ENCODE assay signal across 11 mouse cellular contexts in the genomic region with DNA sequence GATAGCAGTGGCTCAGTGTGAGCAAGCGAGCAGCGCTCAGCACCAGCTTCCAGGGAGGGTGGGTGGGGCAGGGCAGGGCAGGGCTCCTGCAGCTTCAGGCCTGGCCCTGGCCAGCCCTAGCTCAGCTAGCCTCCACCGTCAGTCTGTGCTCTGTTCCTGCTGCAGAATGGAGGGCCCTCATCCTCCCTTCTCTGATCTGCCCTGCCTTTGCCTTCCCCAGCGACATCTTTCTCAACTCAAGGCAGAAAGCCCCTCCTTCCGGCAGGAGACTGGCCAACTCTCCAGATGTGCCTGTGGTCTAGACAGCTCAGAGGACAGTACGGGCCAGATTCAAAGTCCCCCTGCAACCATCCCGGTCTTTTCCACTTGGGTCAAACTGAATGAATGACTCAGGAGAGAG. TPM values are rescaled to one million over a fixed set of nuclear protein-coding genes. Genes with fewer than 3 reads are reported as not detected.
DNase-seq lines count a peak whose midpoint lies in the region; ATAC-seq and TF ChIP-seq lines count a peak whose summit lies in the region.
"Had no signal": no experiment of that assay in that cellular context is flagged by ENCODE, and none has a peak within 500 bp of the region (broad histone marks: within the 10 kb centered on the region; RNA-seq: fewer than 3 reads in every experiment).

No protein-coding gene starts in this region.

- H3K27ac ChIP-seq in forebrain, embryonic 13.5 days: no peak overlapping the region
- H3K27ac ChIP-seq in forebrain, postnatal 0 days (ENCODE audit: low read depth, low read length): no peak overlapping the region
- no peak overlapping the region for H3K27ac ChIP-seq in limb, embryonic 14.5 days (replicated peaks; ENCODE audit: low read depth, low read length)
- no peak overlapping the region for H3K27ac ChIP-seq in liver, embryonic 11.5 days (ENCODE audit: low read depth, low read length)
- no peak overlapping the region for H3K27ac ChIP-seq in thymus, adult 2 months (ENCODE audit: control insufficient read depth, insufficient read depth, low read length)
- H3K27ac ChIP-seq: kidney, embryonic 15.5 days; limb, embryonic 13.5 days; midbrain, embryonic 12.5 days had no signal

- no peaks in the 10 kb centered on the region for H3K9me3 ChIP-seq in forebrain, embryonic 13.5 days (replicated peaks)
- H3K9me3 ChIP-seq in forebrain, postnatal 0 days (ENCODE audit: low read length): no peaks in the 10 kb centered on the region
- no peaks in the 10 kb centered on the region for H3K9me3 ChIP-seq in limb, embryonic 14.5 days (ENCODE audit: control insufficient read depth, low read length)
- no peaks in the 10 kb centered on the region for H3K9me3 ChIP-seq in liver, embryonic 11.5 days (ENCODE audit: control insufficient read depth, low read length)
- H3K9me3 ChIP-seq: kidney, embryonic 15.5 days; limb, embryonic 13.5 days; midbrain, embryonic 12.5 days had no signal

- WGBS in forebrain, embryonic 13.5 days: 34% methylated on average over 7 of the region's 7 CpGs
- 57% methylated on average over 7 of the region's 7 CpGs for WGBS in forebrain, postnatal 0 days
- 34% methylated on average over 7 of the region's 7 CpGs for WGBS in limb, embryonic 14.5 days
- WGBS in liver, embryonic 11.5 days: 46% methylated on average over 7 of the region's 7 CpGs
- 75% methylated on average over 7 of the region's 7 CpGs for WGBS in thymus, adult 2 months

- H3K9ac ChIP-seq in forebrain, embryonic 13.5 days: no peak overlapping the region
- H3K9ac ChIP-seq in forebrain, postnatal 0 days: no peak overlapping the region
- no peak overlapping the region for H3K9ac ChIP-seq in limb, embryonic 14.5 days (ENCODE audit: low read depth, low read length, severe bottlenecking)
- H3K9ac ChIP-seq in liver, embryonic 11.5 days (ENCODE audit: low read depth, low read length): no peak overlapping the region
- H3K9ac ChIP-seq: kidney, embryonic 15.5 days; limb, embryonic 13.5 days; midbrain, embryonic 12.5 days had no signal

- H3K36me3 ChIP-seq in forebrain, embryonic 13.5 days (ENCODE audit: poor library complexity, severe bottlenecking): no peaks in the 10 kb centered on the region
- no peaks in the 10 kb centered on the region for H3K36me3 ChIP-seq in forebrain, postnatal 0 days (ENCODE audit: insufficient read depth)
- no peaks in the 10 kb centered on the region for H3K36me3 ChIP-seq in limb, embryonic 14.5 days (ENCODE audit: control insufficient read depth, insufficient read depth, low read length)
- no peaks in the 10 kb centered on the region for H3K36me3 ChIP-seq in liver, embryonic 11.5 days (ENCODE audit: control insufficient read depth, insufficient read depth, low read length)
- no peaks in the 10 kb centered on the region for H3K36me3 ChIP-seq in thymus, adult 2 months (ENCODE audit: control insufficient read depth, insufficient read depth, low read length)
- H3K36me3 ChIP-seq: kidney, embryonic 15.5 days; limb, embryonic 13.5 days; midbrain, embryonic 12.5 days had no signal

- DNase-seq in forebrain, postnatal 0 days: no peak
- peak; percentile 47 for DNase-seq in urinary bladder, postnatal 14 days (ENCODE audit: low spot score)
- no peak for DNase-seq in urinary bladder, postnatal 25 days (ENCODE audit: low spot score)
- no peak for DNase-seq in limb, embryonic 14.5 days (ENCODE audit: low spot score)
- no peak for DNase-seq in liver, embryonic 11.5 days (ENCODE audit: low spot score)
- DNase-seq in urinary bladder, adult 2 months (ENCODE audit: low spot score): no peak
- no peak for DNase-seq in thymus, adult 2 months

- no peak overlapping the region for H3K4me3 ChIP-seq in forebrain, embryonic 13.5 days
- H3K4me3 ChIP-seq in forebrain, postnatal 0 days (ENCODE audit: low read depth, low read length): no peak overlapping the region
- H3K4me3 ChIP-seq in limb, embryonic 14.5 days (replicated peaks; ENCODE audit: low read length): no peak overlapping the region
- no peak overlapping the region for H3K4me3 ChIP-seq in liver, embryonic 11.5 days (ENCODE audit: low read depth, low read length)
- no peak overlapping the region for H3K4me3 ChIP-seq in thymus, adult 2 months (ENCODE audit: control insufficient read depth, insufficient read depth, low read length)
- H3K4me3 ChIP-seq: kidney, embryonic 15.5 days; limb, embryonic 13.5 days; midbrain, embryonic 12.5 days had no signal

- H3K27me3 ChIP-seq in forebrain, embryonic 13.5 days: no peaks in the 10 kb centered on the region
- H3K27me3 ChIP-seq in forebrain, postnatal 0 days (ENCODE audit: insufficient read depth, low read length): no peaks in the 10 kb centered on the region
- no peaks in the 10 kb centered on the region for H3K27me3 ChIP-seq in limb, embryonic 14.5 days (ENCODE audit: control insufficient read depth, insufficient read depth, low read length)
- peaks cover 27% of the 10 kb centered on the region for H3K27me3 ChIP-seq in liver, embryonic 11.5 days (replicated peaks; ENCODE audit: control insufficient read depth, insufficient read depth, low read length)
- no peaks in the 10 kb centered on the region for H3K27me3 ChIP-seq in thymus, adult 2 months (ENCODE audit: control insufficient read depth, insufficient read depth, low read length)
- H3K27me3 ChIP-seq: kidney, embryonic 15.5 days had no signal

- TF ChIP-seq POLR2A in limb, embryonic 14.5 days (IDR thresholded peaks at IDR 0.05; ENCODE audit: borderline replicate concordance, extremely low read depth, insufficient read depth, insufficient read length): no peak
- no peak for TF ChIP-seq POLR2A in thymus, adult 2 months (IDR thresholded peaks at IDR 0.05; ENCODE audit: control insufficient read depth, extremely low read depth, insufficient read depth, low read length, poor library complexity)

- 0 out of 2 replicates have a peak overlapping the region, but pooled peaks have one; percentile 40 for H3K4me2 ChIP-seq in forebrain, embryonic 13.5 days
- H3K4me2 ChIP-seq in forebrain, postnatal 0 days (ENCODE audit: low read depth): no peak overlapping the region
- H3K4me2 ChIP-seq in limb, embryonic 14.5 days (replicated peaks; ENCODE audit: low read depth, low read length, severe bottlenecking): no peak overlapping the region
- no peak overlapping the region for H3K4me2 ChIP-seq in liver, embryonic 11.5 days

- no peak for ATAC-seq in forebrain, embryonic 13.5 days
- ATAC-seq in forebrain, postnatal 0 days: no peak
- ATAC-seq in limb, embryonic 14.5 days (ENCODE audit: low FRiP score, low read depth): peak; percentile 29; the same call in 1 of the 2 replicates
- ATAC-seq in liver, embryonic 11.5 days (replicated peaks; ENCODE audit: low FRiP score): no peak

- peaks cover 38% of the 10 kb centered on the region for H3K4me1 ChIP-seq in forebrain, embryonic 13.5 days
- H3K4me1 ChIP-seq in forebrain, postnatal 0 days (ENCODE audit: insufficient read depth): peaks cover 11% of the 10 kb centered on the region; the same call in 1 of the 2 replicates
- H3K4me1 ChIP-seq in limb, embryonic 14.5 days (ENCODE audit: control insufficient read depth, insufficient read depth, low read length): peaks cover 13% of the 10 kb centered on the region
- H3K4me1 ChIP-seq in liver, embryonic 11.5 days (replicated peaks; ENCODE audit: control insufficient read depth, insufficient read depth, low read length): peaks cover 4% of the 10 kb centered on the region; the same call in 1 of the 2 replicates
- peaks cover 4% of the 10 kb centered on the region; the same call in 1 of the 2 replicates for H3K4me1 ChIP-seq in thymus, adult 2 months (replicated peaks; ENCODE audit: control insufficient read depth, insufficient read depth, low read length)

- TF ChIP-seq CTCF in forebrain, postnatal 0 days (IDR thresholded peaks at IDR 0.05; ENCODE audit: low read depth): no peak
- TF ChIP-seq CTCF in thymus, adult 2 months (IDR thresholded peaks at IDR 0.05; ENCODE audit: borderline replicate concordance, control insufficient read depth, extremely low read depth, insufficient read depth, low read length, poor library complexity): no peak

RNA-seq across cellular contexts. Expression of gene Prkag2, which starts 42.0 kb away (rescaled TPM):
- polyA plus RNA-seq in forebrain, embryonic 13.5 days (2015; fragmentation: Nextera tagmentation; extraction: Ambion mirVana): 63.1 and 66.3 TPM in 2 replicates
- total RNA-seq in forebrain, postnatal 0 days (2014; rRNA removed): 62.4 and 72.2 TPM in 2 replicates
- polyA plus RNA-seq in forebrain, postnatal 0 days (2015; fragmentation: Nextera tagmentation; extraction: Ambion mirVana): 94.9 and 112 TPM in 2 replicates
- 32.6 and 33.1 TPM in 2 replicates for polyA plus RNA-seq in limb, embryonic 14.5 days (2012; rRNA removed)
- 21.3 and 22.3 TPM in 2 replicates for polyA plus RNA-seq in limb, embryonic 14.5 days (2014; fragmentation: Nextera tagmentation; extraction: Ambion mirVana)
- 12.8 and 15.8 TPM in 2 replicates for polyA plus RNA-seq in liver, embryonic 11.5 days (2014; fragmentation: Nextera tagmentation; extraction: Ambion mirVana)
- polyA plus RNA-seq in urinary bladder, adult 2 months (2012; rRNA removed): 142 and 145 TPM in 2 replicates
- polyA plus RNA-seq in thymus, adult 2 months (2012; rRNA removed): 21.4 and 23.5 TPM in 2 replicates
